Mouse (Mus musculus) frontal cortex, adult (tissue): ENCODE measurements at regions not wholly inside any gene's neighbourhood (a gene's known extent, or its start where the extent isn't known, plus 50 kb on each side); places are given as distances from the start of the nearest gene placed in this dataset.
A peak's percentile ranks its signal among the peaks of the same experiment; 100 is the strongest.
"Not testable (repeated sequence)": the region's sequence is repeated elsewhere in the genome, so short reads cannot be mapped to it uniquely, and the experiment has no call there.

Source experiments
- ATAC-seq: cut with Nextera tagmentation; 2 replicates; pipeline ENCODE4 v1.9.2; 2017; ENCODE audit warnings: mild to moderate bottlenecking, moderate library complexity, mixed read lengths; ENCODE audit not compliant: low TSS enrichment

GRCm38 (mm10) chr5:39335321-39335720 is 420.0 kb downstream of the Hs3st1 start:
- ATAC-seq: no peak

GRCm38 (mm10) chr5:39334241-39334640 is 421.0 kb downstream of the Hs3st1 start:
- ATAC-seq: no peak

GRCm38 (mm10) chr5:39325399-39325798 is 429.9 kb downstream of the Hs3st1 start:
- peak; percentile 85 for ATAC-seq

- peak; percentile 92 for ATAC-seq
Measured at GRCm38 (mm10) chr5:39316478-39316877, 438.8 kb downstream of the Hs3st1 start.

GRCm38 (mm10) chr5:39311211-39311610 is 434.6 kb upstream of the Clnk start:
- no peak for ATAC-seq

- peak; percentile 86 for ATAC-seq
Measured at GRCm38 (mm10) chr5:39305794-39306193, 429.2 kb upstream of the Clnk start.

- no peak for ATAC-seq
Measured at GRCm38 (mm10) chr5:39292849-39293248, 416.2 kb upstream of the Clnk start.

GRCm38 (mm10) chr5:39281021-39281420 is 404.4 kb upstream of the Clnk start:
- no peak for ATAC-seq

- ATAC-seq: peak; percentile 52
Measured at GRCm38 (mm10) chr5:39273710-39274385, 397.2 kb upstream of the Clnk start.

GRCm38 (mm10) chr5:39267106-39267505 is 390.5 kb upstream of the Clnk start:
- ATAC-seq: peak; percentile 97

- no peak for ATAC-seq
Measured at GRCm38 (mm10) chr5:39260721-39261190, 384.1 kb upstream of the Clnk start.

- no peak for ATAC-seq
Measured at GRCm38 (mm10) chr5:39257745-39258144, 381.1 kb upstream of the Clnk start.

GRCm38 (mm10) chr5:39252206-39252605 is 375.6 kb upstream of the Clnk start:
- no peak for ATAC-seq

- no peak for ATAC-seq
Measured at GRCm38 (mm10) chr5:39251021-39251420, 374.4 kb upstream of the Clnk start.

GRCm38 (mm10) chr5:39219698-39220097 is 343.1 kb upstream of the Clnk start:
- no peak for ATAC-seq

- peak; percentile 84 for ATAC-seq
Measured at GRCm38 (mm10) chr5:39216326-39216725, 339.7 kb upstream of the Clnk start.

- ATAC-seq: 0 out of 2 replicates have a peak, but pooled peaks have one; percentile 8
Measured at GRCm38 (mm10) chr5:39215016-39215415, 338.4 kb upstream of the Clnk start.

GRCm38 (mm10) chr5:39212550-39212949 is 335.9 kb upstream of the Clnk start:
- ATAC-seq: peak; percentile 60

GRCm38 (mm10) chr5:39198856-39199255 is 322.2 kb upstream of the Clnk start:
- ATAC-seq: no peak

GRCm38 (mm10) chr5:39191153-39191552 is 314.5 kb upstream of the Clnk start:
- not testable (repeated sequence) for ATAC-seq

GRCm38 (mm10) chr5:39181616-39182402 is 305.2 kb upstream of the Clnk start:
- ATAC-seq: no peak

GRCm38 (mm10) chr5:39181028-39181427 is 304.4 kb upstream of the Clnk start:
- no peak for ATAC-seq

- ATAC-seq: no peak
Measured at GRCm38 (mm10) chr5:39177891-39178290, 301.3 kb upstream of the Clnk start.
